Mouse (Mus musculus): Measurements from ENCODE around the gene Gucy2g. TPM values are rescaled to one million over a fixed set of nuclear protein-coding genes. Genes with fewer than 3 reads are reported as not detected.

Gucy2g gene
- polyA plus RNA-seq, 1 experiment from 2014 or later: 0.07 TPM

GRCm38 (mm10) chr19:55239766-55240426 is 1.1 kb downstream of the Gucy2g start:
- Histone ChIP-seq H3K4me1 (replicated peaks) (no peaks in the 10 kb centered on the region), H3K36me3 (no peaks in the 10 kb centered on the region), H3K27me3 (no peaks in the 10 kb centered on the region), H3K27ac (no peak overlapping the region), H3K4me3 (replicated peaks) (no peak overlapping the region), H3K4me2 (replicated peaks) (no peak overlapping the region), H3K9ac (replicated peaks) (no peak overlapping the region), H3K9me3 (no peaks in the 10 kb centered on the region)
- WGBS: 85% methylated on average over 6 of the region's 6 CpGs
- ATAC-seq: no peak

GRCm38 (mm10) chr19:55236564-55236963 is 4.5 kb downstream of the Gucy2g start:
- no peak overlapping the region for H3K4me2 ChIP-seq (replicated peaks)
- H3K36me3 ChIP-seq: no peaks in the 10 kb centered on the region
- WGBS: 86% methylated on average over 5 of the region's 5 CpGs
- H3K27ac ChIP-seq: no peak overlapping the region
- no peaks in the 10 kb centered on the region for H3K9me3 ChIP-seq
- ATAC-seq: no peak
- no peaks in the 10 kb centered on the region for H3K4me1 ChIP-seq (replicated peaks)
- H3K4me3 ChIP-seq (replicated peaks): no peak overlapping the region
- H3K27me3 ChIP-seq: no peaks in the 10 kb centered on the region
- H3K9ac ChIP-seq (replicated peaks): no peak overlapping the region

- Histone ChIP-seq H3K36me3 (no peaks in the 10 kb centered on the region), H3K27ac (no peak overlapping the region), H3K9me3 (no peaks in the 10 kb centered on the region), H3K4me1 (replicated peaks) (peaks cover under 1% of the 10 kb centered on the region; the same call in 1 of the 2 replicates), H3K27me3 (no peaks in the 10 kb centered on the region), H3K4me2 (replicated peaks) (no peak overlapping the region), H3K4me3 (replicated peaks) (no peak overlapping the region), H3K9ac (replicated peaks) (no peak overlapping the region)
- WGBS: 63% methylated on average over 2 of the region's 2 CpGs
- ATAC-seq: no peak
These were observed 5.0 kb downstream of the Gucy2g start for GRCm38 (mm10) chr19:55236026-55236425.

- Histone ChIP-seq H3K27ac (no peak overlapping the region), H3K9me3 (no peaks in the 10 kb centered on the region), H3K36me3 (no peaks in the 10 kb centered on the region), H3K27me3 (no peaks in the 10 kb centered on the region), H3K4me2 (replicated peaks) (no peak overlapping the region), H3K9ac (replicated peaks) (no peak overlapping the region), H3K4me1 (replicated peaks) (peaks cover 11% of the 10 kb centered on the region), H3K4me3 (replicated peaks) (no peak overlapping the region)
- ATAC-seq: no peak
- WGBS: 64% methylated on average over 8 of the region's 8 CpGs
These were observed 8.9 kb downstream of the Gucy2g start for GRCm38 (mm10) chr19:55232136-55232535.

GRCm38 (mm10) chr19:55231081-55231480 is 10.0 kb downstream of the Gucy2g start:
- no peak overlapping the region for H3K4me2 ChIP-seq (replicated peaks)
- peaks cover 11% of the 10 kb centered on the region for H3K4me1 ChIP-seq (replicated peaks)
- no peak overlapping the region for H3K27ac ChIP-seq
- no peak overlapping the region for H3K4me3 ChIP-seq (replicated peaks)
- no peak overlapping the region for H3K9ac ChIP-seq (replicated peaks)
- no peaks in the 10 kb centered on the region for H3K9me3 ChIP-seq
- H3K27me3 ChIP-seq: no peaks in the 10 kb centered on the region
- H3K36me3 ChIP-seq: no peaks in the 10 kb centered on the region
- 82% methylated on average over 10 of the region's 10 CpGs for WGBS
- peak; percentile 40; the same call in 1 of the 2 replicates for ATAC-seq

- Histone ChIP-seq H3K4me3 (replicated peaks) (no peak overlapping the region), H3K9me3 (no peaks in the 10 kb centered on the region), H3K27ac (no peak overlapping the region), H3K4me2 (replicated peaks) (no peak overlapping the region), H3K9ac (replicated peaks) (no peak overlapping the region), H3K27me3 (no peaks in the 10 kb centered on the region), H3K4me1 (replicated peaks) (peaks cover 11% of the 10 kb centered on the region), H3K36me3 (no peaks in the 10 kb centered on the region)
- ATAC-seq: no peak
- 89% methylated on average over 7 of the region's 7 CpGs for WGBS
These were observed 13.9 kb downstream of the Gucy2g start for GRCm38 (mm10) chr19:55227135-55227534.

GRCm38 (mm10) chr19:55226621-55227020 is 14.4 kb downstream of the Gucy2g start:
- 53% methylated on average over 5 of the region's 5 CpGs for WGBS
- Histone ChIP-seq H3K27ac (no peak overlapping the region), H3K9ac (replicated peaks) (no peak overlapping the region), H3K4me1 (replicated peaks) (peaks cover 11% of the 10 kb centered on the region), H3K4me3 (replicated peaks) (no peak overlapping the region), H3K36me3 (no peaks in the 10 kb centered on the region), H3K27me3 (no peaks in the 10 kb centered on the region), H3K9me3 (no peaks in the 10 kb centered on the region), H3K4me2 (replicated peaks) (no peak overlapping the region)
- ATAC-seq: no peak

- H3K4me3 ChIP-seq (replicated peaks): no peak overlapping the region
- no peaks in the 10 kb centered on the region for H3K9me3 ChIP-seq
- 91% methylated on average over 9 of the region's 9 CpGs for WGBS
- no peak for ATAC-seq
- no peaks in the 10 kb centered on the region for H3K36me3 ChIP-seq
- 0 out of 2 replicates have a peak, but pooled peaks cover 4% of the 10 kb centered on the region for H3K27me3 ChIP-seq
- H3K4me2 ChIP-seq (replicated peaks): no peak overlapping the region
- no peak overlapping the region for H3K9ac ChIP-seq (replicated peaks)
- H3K27ac ChIP-seq: no peak overlapping the region
- H3K4me1 ChIP-seq (replicated peaks): peaks cover 14% of the 10 kb centered on the region
These were observed 18.8 kb downstream of the Gucy2g start for GRCm38 (mm10) chr19:55222268-55222667.

- H3K36me3 ChIP-seq: no peaks in the 10 kb centered on the region
- H3K9ac ChIP-seq (replicated peaks): no peak overlapping the region
- H3K27ac ChIP-seq: no peak overlapping the region
- ATAC-seq: no peak
- no peak overlapping the region for H3K4me2 ChIP-seq (replicated peaks)
- H3K9me3 ChIP-seq: no peaks in the 10 kb centered on the region
- H3K4me1 ChIP-seq (replicated peaks): peaks cover 14% of the 10 kb centered on the region
- 0 out of 2 replicates have a peak, but pooled peaks cover 4% of the 10 kb centered on the region for H3K27me3 ChIP-seq
- no peak overlapping the region for H3K4me3 ChIP-seq (replicated peaks)
- WGBS: 86% methylated on average over 6 of the region's 6 CpGs
These were observed 19.8 kb downstream of the Gucy2g start for GRCm38 (mm10) chr19:55221208-55221607.

- Histone ChIP-seq H3K4me3 (replicated peaks) (no peak overlapping the region), H3K27ac (no peak overlapping the region), H3K9me3 (no peaks in the 10 kb centered on the region), H3K27me3 (0 out of 2 replicates have a peak, but pooled peaks cover 4% of the 10 kb centered on the region), H3K4me1 (replicated peaks) (peaks cover 14% of the 10 kb centered on the region), H3K4me2 (replicated peaks) (peak overlapping the region; percentile 58), H3K36me3 (no peaks in the 10 kb centered on the region), H3K9ac (replicated peaks) (no peak overlapping the region)
- ATAC-seq: no peak
- 80% methylated on average over 8 of the region's 8 CpGs for WGBS
These were observed 21.7 kb downstream of the Gucy2g start for GRCm38 (mm10) chr19:55219359-55219758.

GRCm38 (mm10) chr19:55218741-55219221 is 22.3 kb downstream of the Gucy2g start:
- ATAC-seq: peak; percentile 70
- Histone ChIP-seq H3K4me2 (replicated peaks) (peak overlapping the region; percentile 58), H3K9ac (replicated peaks) (peak overlapping the region; percentile 62), H3K4me1 (replicated peaks) (peaks cover 14% of the 10 kb centered on the region), H3K36me3 (no peaks in the 10 kb centered on the region), H3K27ac (no peak overlapping the region), H3K9me3 (no peaks in the 10 kb centered on the region), H3K4me3 (replicated peaks) (peak overlapping the region; percentile 42), H3K27me3 (0 out of 2 replicates have a peak, but pooled peaks cover 4% of the 10 kb centered on the region)
- 12% methylated on average over 12 of the region's 12 CpGs for WGBS

- peak overlapping the region; percentile 58 for H3K4me2 ChIP-seq (replicated peaks)
- H3K4me1 ChIP-seq (replicated peaks): peaks cover 14% of the 10 kb centered on the region
- H3K36me3 ChIP-seq: no peaks in the 10 kb centered on the region
- 0 out of 2 replicates have a peak, but pooled peaks cover 4% of the 10 kb centered on the region for H3K27me3 ChIP-seq
- peak overlapping the region; percentile 62 for H3K9ac ChIP-seq (replicated peaks)
- 4% methylated on average over 20 of the region's 20 CpGs for WGBS
- ATAC-seq: peak; percentile 87
- no peak overlapping the region for H3K27ac ChIP-seq
- H3K4me3 ChIP-seq (replicated peaks): peak overlapping the region; percentile 42
- no peaks in the 10 kb centered on the region for H3K9me3 ChIP-seq
These were observed 22.8 kb downstream of the Gucy2g start for GRCm38 (mm10) chr19:55218192-55218739.

All from midbrain, embryonic 13.5 days (tissue).